Mouse (Mus musculus): Measurements from ENCODE around the gene Gtf2h4.

GRCm38 (mm10) chr17:35717080-35717479 is 43.5 kb upstream of the Gtf2h4 start:
- no peak for TF ChIP-seq POLR2A (IDR thresholded peaks at IDR 0.05; ENCODE audit: borderline replicate concordance, extremely low read depth, insufficient read depth, insufficient read length, poor library complexity, severe bottlenecking)
- TF ChIP-seq CTCF (IDR thresholded peaks at IDR 0.05; ENCODE audit: borderline replicate concordance, extremely low read depth, insufficient read depth, insufficient read length): no peak
